Mouse (Mus musculus): ENCODE measurements around the gene Eftud2. TPM values are rescaled to one million over a fixed set of nuclear protein-coding genes. Genes with fewer than 3 reads are reported as not detected.

The Eftud2 gene
- polyA plus RNA-seq, 1 experiment from 2014 or later: 238 TPM

- 38% methylated on average over 14 of the region's 14 CpGs for WGBS
- no peak for DNase-seq (ENCODE audit: low spot score)
- peaks cover 44% of the 10 kb centered on the region for H3K4me1 ChIP-seq
- no peaks in the 10 kb centered on the region for H3K27me3 ChIP-seq (ENCODE audit: insufficient read depth, poor library complexity, severe bottlenecking)
- 0 out of 2 replicates have a peak, but pooled peaks cover 9% of the 10 kb centered on the region for H3K36me3 ChIP-seq
- H3K9me3 ChIP-seq: no peaks in the 10 kb centered on the region
- H3K27ac ChIP-seq: peak overlapping the region; percentile 84
- H3K4me3 ChIP-seq: no peak overlapping the region
Observed at GRCm38 (mm10) chr11:102791682-102792445, 88.9 kb downstream of the Eftud2 start.

Other genes with a start within 250 kb of the Eftud2 start
- gene Meioc, start 217.3 kb downstream of the Eftud2 start, polyA plus RNA-seq (2016; fragmentation: Nextera tagmentation; extraction: Ambion mirVana): 0.53 and 1.2 TPM in 2 replicates
- 49.4 and 49.9 TPM in 2 replicates for gene Ccdc43, start 183.2 kb downstream of the Eftud2 start, polyA plus RNA-seq (2016; fragmentation: Nextera tagmentation; extraction: Ambion mirVana)
- gene Adam11, start 119.5 kb downstream of the Eftud2 start, polyA plus RNA-seq (2016; fragmentation: Nextera tagmentation; extraction: Ambion mirVana): 6.2 and 7.1 TPM in 2 replicates
- 57.0 and 81.1 TPM in 2 replicates for gene Gjc1, start 61.3 kb downstream of the Eftud2 start, polyA plus RNA-seq (2016; fragmentation: Nextera tagmentation; extraction: Ambion mirVana)
- not detected in 2 replicates for gene Higd1b, start 45.1 kb downstream of the Eftud2 start, polyA plus RNA-seq (2016; fragmentation: Nextera tagmentation; extraction: Ambion mirVana)
- gene Ccdc103, start 219 bp upstream of the Eftud2 start, polyA plus RNA-seq (2016; fragmentation: Nextera tagmentation; extraction: Ambion mirVana): 0.62 and 0.93 TPM in 2 replicates
- not detected in 2 replicates for gene Fam187a, start 4.2 kb upstream of the Eftud2 start, polyA plus RNA-seq (2016; fragmentation: Nextera tagmentation; extraction: Ambion mirVana)
- gene Gfap, start 19.9 kb upstream of the Eftud2 start, polyA plus RNA-seq (2016; fragmentation: Nextera tagmentation; extraction: Ambion mirVana): 0.05 and 0.09 TPM in 2 replicates
- 7.7 and 12.1 TPM in 2 replicates for gene Kif18b, start 44.1 kb upstream of the Eftud2 start, polyA plus RNA-seq (2016; fragmentation: Nextera tagmentation; extraction: Ambion mirVana)
- 0.34 and 0.98 TPM in 2 replicates for gene C1ql1, start 65.7 kb upstream of the Eftud2 start, polyA plus RNA-seq (2016; fragmentation: Nextera tagmentation; extraction: Ambion mirVana)
- gene Nmt1, start 147.2 kb upstream of the Eftud2 start, polyA plus RNA-seq (2016; fragmentation: Nextera tagmentation; extraction: Ambion mirVana): 58.4 and 59.0 TPM in 2 replicates
- gene Dcakd, start 147.3 kb upstream of the Eftud2 start, polyA plus RNA-seq (2016; fragmentation: Nextera tagmentation; extraction: Ambion mirVana): 113 and 137 TPM in 2 replicates
- gene Plcd3, start 220.7 kb upstream of the Eftud2 start, polyA plus RNA-seq (2016; fragmentation: Nextera tagmentation; extraction: Ambion mirVana): 3.6 and 4.8 TPM in 2 replicates
- gene Acbd4, start 220.7 kb upstream of the Eftud2 start, polyA plus RNA-seq (2016; fragmentation: Nextera tagmentation; extraction: Ambion mirVana): 9.8 and 10.2 TPM in 2 replicates
- 1.8 and 2.8 TPM in 2 replicates for gene Hexim1, start 235.2 kb upstream of the Eftud2 start, polyA plus RNA-seq (2016; fragmentation: Nextera tagmentation; extraction: Ambion mirVana)

Measured in heart, embryonic 10.5 days (tissue).